Mouse (Mus musculus) liver, embryonic 11.5 days (tissue): ENCODE measurements around the gene Fes. TPM values are rescaled to one million over a fixed set of nuclear protein-coding genes. Genes with fewer than 3 reads are reported as not detected.

ENCODE experiments used
- ATAC-seq: fragments of 200-750 bp; cut with Nextera tagmentation; replicated peaks from 2 replicates; pipeline ENCODE4 v1.8.0; 2017; ENCODE audit warnings: moderate number of reproducible peaks, mild to moderate bottlenecking, moderate TSS enrichment, moderate library complexity; ENCODE audit not compliant: low FRiP score
- DNase-seq: peaks from one replicate; pipeline ENCODE4 v3.0.0-alpha.2; 2017; ENCODE audit warnings: low spot score
- H3K27ac ChIP-seq: fragments of 300-500 bp; sonication (generic); 2 replicates; pipeline ENCODE4 v1.5.1; 2014; ENCODE audit warnings: mild to moderate bottlenecking, low read depth, low read length, control low read depth
- H3K27me3 ChIP-seq: fragments of 300-500 bp; sonication (generic); replicated peaks from 2 replicates; pipeline ENCODE4 v1.6.1; 2014; ENCODE audit warnings: low read length, mixed read lengths; ENCODE audit not compliant: control insufficient read depth, insufficient read depth
- H3K36me3 ChIP-seq: fragments of 300-500 bp; sonication (generic); 2 replicates; pipeline ENCODE4 v1.6.1; 2014; ENCODE audit warnings: mild to moderate bottlenecking, low read length, moderate library complexity, mixed read lengths; ENCODE audit not compliant: control insufficient read depth, insufficient read depth
- H3K4me1 ChIP-seq: fragments of 300-500 bp; sonication (generic); replicated peaks from 2 replicates; pipeline ENCODE4 v1.6.1; 2014; ENCODE audit warnings: low read length, mixed read lengths; ENCODE audit not compliant: control insufficient read depth, insufficient read depth
- H3K4me2 ChIP-seq: fragments of 300-500 bp; sonication (generic); 2 replicates; pipeline ENCODE4 v1.6.1; 2014; ENCODE audit warnings: mild to moderate bottlenecking, control low read depth, moderate library complexity
- H3K4me3 ChIP-seq: fragments of 300-500 bp; sonication (generic); 2 replicates; pipeline ENCODE4 v1.5.1; 2014; ENCODE audit warnings: low read depth, low read length, control low read depth
- H3K9ac ChIP-seq: fragments of 300-500 bp; sonication (generic); 2 replicates; pipeline ENCODE4 v1.6.1; 2014; ENCODE audit warnings: low read depth, low read length, control low read depth
- H3K9me3 ChIP-seq: fragments of 300-500 bp; sonication (generic); 2 replicates; pipeline ENCODE4 v1.6.1; 2016; ENCODE audit warnings: low read length, inconsistent platforms, mixed read lengths; ENCODE audit not compliant: control insufficient read depth
- WGBS: fragments of 180-500 bp; shearing (Covaris S2); extraction: QIAGEN DNeasy Blood & Tissue Kit; methylation state at CpG from one replicate; pipeline ENCODE4 v1.1.7; 2014; 5-methylcytosine and 5-hydroxymethylcytosine counted together
- polyA plus RNA-seq: library from polyadenylated mRNA; unstranded; fragments of >200 nt; fragmentation: Nextera tagmentation; extraction: Ambion mirVana; gene quantifications from 2 replicates; pipeline ENCODE4 v1.2.1, GENCODE M21; 2014

Fes gene
- polyA plus RNA-seq, 1 experiment from 2014 or later = 16.4 TPM

- Histone ChIP-seq H3K4me3 (no peak overlapping the region), H3K9me3 (no peaks in the 10 kb centered on the region), H3K27me3 (no peaks in the 10 kb centered on the region), H3K4me2 (no peak overlapping the region), H3K36me3 (no peaks in the 10 kb centered on the region), H3K4me1 (peaks cover 16% of the 10 kb centered on the region), H3K27ac (no peak overlapping the region), H3K9ac (no peak overlapping the region)
- no peak for DNase-seq
- no peak for ATAC-seq
- WGBS = 91% methylated on average over 6 of the region's 6 CpGs
These were observed 33.8 kb upstream of the Fes start for GRCm38 (mm10) chr7:80421576-80421975.

GRCm38 (mm10) chr7:80420586-80420985 is 32.8 kb upstream of the Fes start:
- no peak for DNase-seq
- Histone ChIP-seq H3K4me3 (no peak overlapping the region), H3K27ac (no peak overlapping the region), H3K27me3 (no peaks in the 10 kb centered on the region), H3K9me3 (no peaks in the 10 kb centered on the region), H3K4me2 (no peak overlapping the region), H3K4me1 (peaks cover 16% of the 10 kb centered on the region), H3K9ac (no peak overlapping the region), H3K36me3 (no peaks in the 10 kb centered on the region)
- ATAC-seq = no peak
- 83% methylated on average over 4 of the region's 4 CpGs for WGBS

GRCm38 (mm10) chr7:80419278-80419677 is 31.5 kb upstream of the Fes start:
- Histone ChIP-seq H3K4me3 (no peak overlapping the region), H3K27me3 (no peaks in the 10 kb centered on the region), H3K27ac (no peak overlapping the region), H3K4me2 (no peak overlapping the region), H3K36me3 (no peaks in the 10 kb centered on the region), H3K4me1 (peaks cover 16% of the 10 kb centered on the region), H3K9ac (no peak overlapping the region), H3K9me3 (no peaks in the 10 kb centered on the region)
- 62% methylated on average over 3 of the region's 3 CpGs for WGBS
- DNase-seq = no peak
- ATAC-seq = no peak

GRCm38 (mm10) chr7:80418036-80418435 is 30.3 kb upstream of the Fes start:
- no peak overlapping the region for H3K27ac ChIP-seq
- H3K4me1 ChIP-seq = peaks cover 13% of the 10 kb centered on the region
- H3K27me3 ChIP-seq = no peaks in the 10 kb centered on the region
- no peak overlapping the region for H3K4me2 ChIP-seq
- no peak overlapping the region for H3K4me3 ChIP-seq
- no peak overlapping the region for H3K9ac ChIP-seq
- 83% methylated on average over 3 of the region's 3 CpGs for WGBS
- ATAC-seq = no peak
- DNase-seq = no peak
- H3K36me3 ChIP-seq = no peaks in the 10 kb centered on the region
- no peaks in the 10 kb centered on the region for H3K9me3 ChIP-seq

- Histone ChIP-seq H3K27me3 (no peaks in the 10 kb centered on the region), H3K4me1 (peaks cover 12% of the 10 kb centered on the region), H3K4me3 (no peak overlapping the region), H3K9me3 (no peaks in the 10 kb centered on the region), H3K9ac (no peak overlapping the region), H3K4me2 (no peak overlapping the region), H3K27ac (no peak overlapping the region), H3K36me3 (no peaks in the 10 kb centered on the region)
- ATAC-seq (no peak), DNase-seq (no peak)
These were observed 29.9 kb upstream of the Fes start for GRCm38 (mm10) chr7:80417601-80418000.

- WGBS = 47% methylated on average over 7 of the region's 7 CpGs
- H3K9me3 ChIP-seq = no peaks in the 10 kb centered on the region
- H3K4me3 ChIP-seq = no peak overlapping the region
- no peaks in the 10 kb centered on the region for H3K36me3 ChIP-seq
- H3K27ac ChIP-seq = no peak overlapping the region
- peaks cover 9% of the 10 kb centered on the region for H3K4me1 ChIP-seq
- H3K9ac ChIP-seq = no peak overlapping the region
- H3K27me3 ChIP-seq = no peaks in the 10 kb centered on the region
- no peak for ATAC-seq
- no peak for DNase-seq
- no peak overlapping the region for H3K4me2 ChIP-seq
These were observed 29.2 kb upstream of the Fes start for GRCm38 (mm10) chr7:80416969-80417368.

GRCm38 (mm10) chr7:80414303-80414855 is 26.6 kb upstream of the Fes start:
- ATAC-seq = no peak
- Histone ChIP-seq H3K4me2 (no peak overlapping the region), H3K4me1 (peaks cover 9% of the 10 kb centered on the region), H3K27ac (no peak overlapping the region), H3K9me3 (no peaks in the 10 kb centered on the region), H3K4me3 (no peak overlapping the region), H3K27me3 (no peaks in the 10 kb centered on the region), H3K9ac (no peak overlapping the region), H3K36me3 (no peaks in the 10 kb centered on the region)
- WGBS = 75% methylated on average over 7 of the region's 7 CpGs
- no peak for DNase-seq

GRCm38 (mm10) chr7:80413512-80414302 is 26.0 kb upstream of the Fes start:
- 82% methylated on average over 9 of the region's 9 CpGs for WGBS
- Histone ChIP-seq H3K4me3 (no peak overlapping the region), H3K36me3 (no peaks in the 10 kb centered on the region), H3K27ac (no peak overlapping the region), H3K27me3 (no peaks in the 10 kb centered on the region), H3K4me2 (no peak overlapping the region), H3K9me3 (no peaks in the 10 kb centered on the region), H3K4me1 (peaks cover 9% of the 10 kb centered on the region), H3K9ac (no peak overlapping the region)
- DNase-seq = no peak
- ATAC-seq = no peak

- ATAC-seq (no peak), DNase-seq (no peak)
- Histone ChIP-seq H3K4me2 (no peak overlapping the region), H3K9me3 (no peaks in the 10 kb centered on the region), H3K9ac (no peak overlapping the region), H3K27me3 (peaks cover 2% of the 10 kb centered on the region; the same call in 1 of the 2 replicates), H3K36me3 (no peaks in the 10 kb centered on the region), H3K4me3 (no peak overlapping the region), H3K4me1 (peaks cover 6% of the 10 kb centered on the region), H3K27ac (no peak overlapping the region)
- 76% methylated on average over 5 of the region's 5 CpGs for WGBS
These were observed 25.0 kb upstream of the Fes start for GRCm38 (mm10) chr7:80412781-80413180.
